Mouse (Mus musculus) heart, postnatal 0 days (tissue): ENCODE data around the gene Kdm5a. TPM values are rescaled to one million over a fixed set of nuclear protein-coding genes. Genes with fewer than 3 reads are reported as not detected.
A peak's percentile ranks its signal among the peaks of the same experiment; 100 is the strongest.

Source experiments
- ATAC-seq: fragments of 200-750 bp; cut with Nextera tagmentation; 2 replicates; pipeline ENCODE4 v1.8.0; 2017; ENCODE audit warnings: low read depth, moderate number of reproducible peaks, moderate library complexity; ENCODE audit not compliant: insufficient read depth
- DNase-seq: peaks from one replicate; pipeline ENCODE4 v3.0.0-alpha.2; 2016; ENCODE audit warnings: low spot score
- H3K27ac ChIP-seq: fragments of 300-500 bp; sonication (generic); 2 replicates; pipeline ENCODE4 v1.5.1; 2014; ENCODE audit warnings: low read depth, mild to moderate bottlenecking
- H3K27me3 ChIP-seq: fragments of 300-500 bp; sonication (generic); 2 replicates; pipeline ENCODE4 v1.6.1; 2014; ENCODE audit warnings: low read length, mixed read lengths; ENCODE audit not compliant: control insufficient read depth, insufficient read depth
- H3K36me3 ChIP-seq: fragments of 300-500 bp; sonication (generic); replicated peaks from 2 replicates; pipeline ENCODE4 v1.6.1; 2014; ENCODE audit warnings: low read length, mixed read lengths; ENCODE audit not compliant: control insufficient read depth, insufficient read depth
- H3K4me1 ChIP-seq: fragments of 300-500 bp; sonication (generic); 2 replicates; pipeline ENCODE4 v1.6.1; 2014; ENCODE audit warnings: antibody characterized with exemption; ENCODE audit not compliant: control insufficient read depth, insufficient read depth
- H3K4me2 ChIP-seq: fragments of 300-500 bp; sonication (generic); 2 replicates; pipeline ENCODE4 v1.6.1; 2014; ENCODE audit warnings: low read depth, mild to moderate bottlenecking, low read length, moderate library complexity
- H3K4me3 ChIP-seq: fragments of 300-500 bp; sonication (generic); 2 replicates; pipeline ENCODE4 v1.5.1; 2014; ENCODE audit warnings: low read depth, low read length
- H3K9ac ChIP-seq: fragments of 300-500 bp; sonication (generic); replicated peaks from 2 replicates; pipeline ENCODE4 v1.6.1; 2014; ENCODE audit warnings: low read depth, low read length, mixed read lengths
- H3K9me3 ChIP-seq: fragments of 300-500 bp; sonication (generic); replicated peaks from 2 replicates; pipeline ENCODE4 v1.6.1; 2016; ENCODE audit warnings: low read length; ENCODE audit not compliant: control insufficient read depth
- CTCF ChIP-seq: IDR thresholded peaks from 2 replicates; pipeline ENCODE4 v1.5.1; 2016; ENCODE audit warnings: antibody characterized with exemption, control low read depth, low read depth
- EP300 ChIP-seq: IDR thresholded peaks from 2 replicates; pipeline ENCODE4 v1.6.1; 2016; ENCODE audit warnings: antibody characterized with exemption, low read depth
- WGBS: fragments of 180-500 bp; shearing (Covaris S2); extraction: QIAGEN DNeasy Blood & Tissue Kit; methylation state at CpG from one replicate; pipeline ENCODE4 v1.1.7; 2014; 5-methylcytosine and 5-hydroxymethylcytosine counted together
- polyA plus RNA-seq: library from polyadenylated mRNA; unstranded; fragments of >200 nt; fragmentation: Nextera tagmentation; extraction: Ambion mirVana; gene quantifications from 2 replicates; pipeline ENCODE4 v1.2.1, GENCODE M21; 2015
- total RNA-seq: library from RNA; depleted of rRNA; stranded (reverse); fragments of >200 nt; gene quantifications from 2 replicates; pipeline ENCODE4 v1.2.3, GENCODE M21; 2014; ENCODE audit warnings: low replicate concordance

Kdm5a gene
- total and polyA plus RNA-seq, 2 experiments from 2014 or later: 21.5 to 34.6 TPM

DNA sequence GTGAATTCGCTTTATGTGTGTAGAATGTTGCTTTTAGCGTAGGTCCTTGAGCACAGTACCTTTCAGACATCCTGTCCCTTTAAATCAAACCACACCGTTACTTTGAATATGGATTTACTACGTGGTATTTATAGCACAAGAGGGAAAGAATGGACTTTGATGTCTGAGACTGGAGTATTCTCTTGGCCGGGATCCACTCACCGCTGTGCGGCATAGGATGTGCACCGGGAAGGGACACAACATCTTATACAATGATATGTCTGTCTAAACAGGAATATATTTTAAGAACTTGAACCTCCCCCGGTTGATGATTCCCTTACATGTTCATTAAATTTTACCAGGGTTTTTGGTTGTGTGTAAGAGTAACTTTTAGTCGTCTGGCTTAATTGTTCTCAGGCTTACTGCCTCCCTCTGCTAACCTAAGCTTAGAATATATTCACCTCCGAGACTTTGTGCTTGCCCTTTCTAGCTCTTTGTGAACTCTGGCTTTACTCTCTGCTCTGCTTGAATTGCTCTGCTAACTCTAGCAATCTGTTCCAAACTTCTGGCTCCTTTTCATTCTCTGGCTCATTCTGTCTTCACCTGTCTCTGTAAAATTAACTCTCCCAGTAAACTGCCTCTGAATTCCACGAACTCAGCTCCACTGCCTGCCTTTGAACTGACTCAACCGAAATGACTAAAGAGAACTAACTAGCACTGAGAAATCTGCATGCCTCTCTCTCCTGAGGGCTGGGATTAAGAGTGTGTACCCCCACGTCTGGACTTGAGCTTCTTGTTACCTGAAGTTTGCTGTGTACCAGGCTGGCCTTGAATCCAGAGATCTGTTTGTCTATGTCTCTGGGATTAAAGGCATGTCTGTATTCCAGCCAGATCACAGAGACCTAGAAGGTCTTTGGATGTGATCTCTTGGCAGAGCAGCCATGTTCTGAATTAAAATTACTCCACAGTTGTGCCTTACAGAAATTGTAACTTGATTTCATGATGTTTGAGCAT lies 79.7 kb downstream of the Kdm5a start:
- Histone ChIP-seq H3K9ac (no peak overlapping the region), H3K4me1 (peaks cover 12% of the 10 kb centered on the region), H3K4me3 (no peak overlapping the region), H3K27ac (peak overlapping the region; percentile 38; the same call in 1 of the 2 replicates), H3K27me3 (no peaks in the 10 kb centered on the region), H3K36me3 (peaks cover 25% of the 10 kb centered on the region), H3K9me3 (no peaks in the 10 kb centered on the region), H3K4me2 (peak overlapping the region; percentile 21; the same call in 1 of the 2 replicates)
- ATAC-seq: no peak
- DNase-seq: peak; percentile 46
- TF ChIP-seq EP300 (no peak), CTCF (no peak)
- 38% methylated on average over 14 of the region's 14 CpGs for WGBS

DNA sequence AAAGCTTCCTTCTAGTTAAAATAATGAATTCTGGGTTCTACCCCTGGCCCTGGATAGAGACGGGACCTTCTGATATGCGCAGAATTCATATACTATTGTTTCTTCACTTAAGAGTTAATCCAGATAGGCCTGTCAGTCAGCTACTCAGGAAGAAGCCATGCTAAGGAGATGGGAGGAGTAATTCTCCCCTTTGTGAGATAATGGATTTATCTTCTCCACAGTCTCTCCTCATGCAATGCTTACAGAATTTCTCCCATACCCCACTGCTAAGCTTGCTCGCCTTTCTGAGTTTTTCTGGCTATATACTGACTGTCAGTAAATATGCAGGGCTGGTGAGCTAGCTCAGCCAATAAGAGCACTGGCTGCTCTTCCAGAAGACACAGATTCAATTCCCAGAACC lies 86.3 kb downstream of the Kdm5a start:
- Histone ChIP-seq H3K27me3 (no peaks in the 10 kb centered on the region), H3K9ac (no peak overlapping the region), H3K4me2 (no peak overlapping the region), H3K27ac (no peak overlapping the region), H3K4me3 (no peak overlapping the region), H3K4me1 (no peaks in the 10 kb centered on the region), H3K9me3 (no peaks in the 10 kb centered on the region), H3K36me3 (0 out of 2 replicates have a peak, but pooled peaks cover 4% of the 10 kb centered on the region)
- ATAC-seq (no peak), DNase-seq (no peak)
- TF ChIP-seq EP300 (no peak), CTCF (no peak)
- 73% methylated on average over 3 of the region's 3 CpGs for WGBS

DNA sequence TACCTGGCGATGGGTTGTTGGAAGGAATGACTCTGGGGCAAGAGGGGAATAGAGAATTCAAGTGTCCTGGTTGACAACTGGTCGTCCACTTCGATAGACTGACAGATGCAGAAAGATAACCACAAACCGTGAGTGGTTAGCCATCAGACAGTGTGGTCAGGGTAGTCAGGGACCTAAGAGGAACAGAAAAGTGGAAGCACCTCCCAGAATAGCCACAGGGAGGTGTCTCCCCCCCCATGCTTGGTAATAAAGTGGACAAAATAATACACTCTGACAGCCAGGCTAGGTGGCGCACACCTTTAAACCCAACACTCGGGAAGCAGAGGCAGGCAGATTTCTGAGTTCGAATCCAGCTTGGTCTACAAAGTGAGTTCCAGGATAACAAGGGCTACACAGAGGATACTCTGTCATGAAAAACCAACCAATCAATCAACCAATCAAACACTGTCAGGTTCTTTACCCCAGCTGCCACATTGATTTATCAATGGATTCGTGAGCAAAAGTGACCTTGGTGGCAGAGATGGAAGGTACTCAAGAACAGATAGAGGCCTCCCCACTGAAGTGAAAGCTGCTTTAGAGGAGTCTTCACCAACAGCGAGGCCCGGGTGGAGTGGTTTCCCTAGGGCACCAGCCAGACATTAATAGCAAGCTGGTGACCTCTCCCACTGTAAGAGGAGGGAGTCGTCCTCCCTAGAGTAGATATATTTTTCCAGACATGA lies 88.6 kb downstream of the Kdm5a start:
- 81% methylated on average over 11 of the region's 11 CpGs for WGBS
- Histone ChIP-seq H3K27ac (no peak overlapping the region), H3K27me3 (no peaks in the 10 kb centered on the region), H3K4me3 (no peak overlapping the region), H3K4me1 (no peaks in the 10 kb centered on the region), H3K4me2 (no peak overlapping the region), H3K9me3 (no peaks in the 10 kb centered on the region), H3K36me3 (no peaks in the 10 kb centered on the region), H3K9ac (no peak overlapping the region)
- ATAC-seq (no peak), DNase-seq (no peak)
- TF ChIP-seq EP300: no peak
- TF ChIP-seq CTCF: no peak

DNA sequence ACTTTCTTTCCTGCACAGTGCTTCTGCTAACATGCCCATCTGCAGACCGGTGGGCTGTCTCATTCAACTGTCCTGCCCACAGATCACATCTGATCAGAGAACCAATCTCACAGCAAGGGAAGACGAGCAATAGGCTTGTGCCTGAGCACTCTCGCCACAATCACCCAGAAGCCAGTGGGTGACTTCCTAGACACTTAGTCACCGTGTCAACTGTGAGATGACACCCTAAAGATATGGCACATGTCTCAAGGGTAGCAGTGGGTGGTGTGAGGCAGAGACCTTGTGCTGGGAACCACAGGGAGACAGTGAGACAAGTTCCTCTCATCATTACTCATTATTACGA lies 89.2 kb downstream of the Kdm5a start:
- no peaks in the 10 kb centered on the region for H3K27me3 ChIP-seq
- ATAC-seq (no peak), DNase-seq (no peak)
- TF ChIP-seq EP300 (no peak), CTCF (no peak)
- H3K9me3 ChIP-seq: no peaks in the 10 kb centered on the region
- no peak overlapping the region for H3K4me3 ChIP-seq
- H3K36me3 ChIP-seq: no peaks in the 10 kb centered on the region
- H3K4me1 ChIP-seq: no peaks in the 10 kb centered on the region
- H3K27ac ChIP-seq: no peak overlapping the region
- WGBS: 63% methylated on average over 5 of the region's 5 CpGs
- H3K9ac ChIP-seq: no peak overlapping the region
- no peak overlapping the region for H3K4me2 ChIP-seq

DNA sequence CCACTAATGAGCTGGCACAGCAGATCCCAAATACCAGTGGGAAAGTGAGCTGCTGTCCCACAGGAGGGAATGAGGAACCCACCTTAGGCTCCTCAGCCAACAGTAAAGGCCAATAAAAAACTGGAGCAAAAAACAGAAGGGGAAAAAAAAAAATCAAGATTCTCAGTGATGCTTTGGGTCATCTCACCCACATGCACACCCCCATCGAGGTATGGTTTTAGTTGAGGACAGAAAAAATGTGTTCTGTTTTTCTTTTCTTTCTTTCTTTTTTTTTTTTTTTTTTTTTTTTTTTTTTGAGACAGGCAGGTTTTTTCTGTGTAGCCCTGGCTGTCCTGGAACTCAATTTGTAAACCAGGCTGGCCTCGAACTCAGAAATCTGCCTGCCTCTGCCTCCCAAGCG lies 89.6 kb downstream of the Kdm5a start:
- WGBS: 91% methylated on average over 3 of the region's 3 CpGs
- TF ChIP-seq CTCF (no peak), EP300 (no peak)

More for the DNA sequence above, 89.6 kb downstream of the Kdm5a start:
- Histone ChIP-seq H3K27ac (no peak overlapping the region), H3K4me1 (no peaks in the 10 kb centered on the region), H3K9me3 (no peaks in the 10 kb centered on the region), H3K36me3 (no peaks in the 10 kb centered on the region), H3K9ac (no peak overlapping the region), H3K4me3 (no peak overlapping the region), H3K4me2 (no peak overlapping the region), H3K27me3 (no peaks in the 10 kb centered on the region)
- DNase-seq: no peak
- no peak for ATAC-seq
